Mouse (Mus musculus) embryonic stem cell, embryonic (primary cell): Measurements from ENCODE around the gene Sec14l5.

Experiments
- CTCF ChIA-PET, 4 experiments: fragments of 300-600 bp in 2 of 4; fragments of 350-600 bp in 2 of 4; sonication (Branson Sonifier 250); formaldehyde crosslinking; loops; one replicate each; lab custom pipeline; 2022; ENCODE audit warnings: inconsistent platforms in 2 of 4; lab: Charles Lee
- POLR2A ChIA-PET, 4 experiments: fragments of 300-600 bp in 2 of 4; fragments of 350-600 bp in 2 of 4; sonication (Branson Sonifier 250); formaldehyde crosslinking; loops; one replicate each; lab custom pipeline; 2022; ENCODE audit warnings: antibody characterized with exemption in 4 of 4, inconsistent platforms in 1 of 4; lab: Charles Lee

The Sec14l5 gene

GRCm38 (mm10) chr16:5147037-5147385 lies at the start of gene Sec14l5:
TSS of gene Sec14l5 (plus strand) at chr16:5147109.
- ChIA-PET POLR2A (interaction anchor here (0.6 to 2.6 kb wide), 14 partner anchors 12 to 480 kb away, joined by 3 to 6 read pairs (median 3); partner anchors contain the start of genes Ubn1 (in 3 of the 4), Glyr1 (in 2 of the 4), Coro7 (in 1 of the 4) and Nudt16l1 (in 1 of the 4)), CTCF (interaction anchor here in 2 of 4 experiments (0.7 to 2.4 kb wide), 4 partner anchors 108 to 384 kb away, joined by 3 to 9 read pairs (median 3); no protein-coding TSS in a partner anchor)

GRCm38 (mm10) chr16:5101000-5101399 lies 45.9 kb upstream of the Sec14l5 start:
- POLR2A ChIA-PET, result no interaction called here
- CTCF ChIA-PET, result no interaction called here

GRCm38 (mm10) chr16:5109877-5110276 lies 37.0 kb upstream of the Sec14l5 start:
- ChIA-PET CTCF (no interaction called here), POLR2A (no interaction called here)

GRCm38 (mm10) chr16:5111021-5111420 lies 35.9 kb upstream of the Sec14l5 start:
- CTCF ChIA-PET, result interaction anchor here in 1 of 4 experiments (0.7 kb wide), 1 partner anchor 59 kb away, joined by 3 read pairs; no protein-coding TSS in a partner anchor
- POLR2A ChIA-PET, result interaction anchor here in 1 of 4 experiments (0.7 kb wide), 1 partner anchor 154 kb away, joined by 4 read pairs; no protein-coding TSS in a partner anchor

- ChIA-PET CTCF (interaction anchor here in 2 of 4 experiments (0.8 to 1.1 kb wide), 2 partner anchors 17 to 827 kb away, joined by 3 to 10 read pairs; no protein-coding TSS in a partner anchor), POLR2A (interaction anchor here in 2 of 4 experiments (0.9 to 1.2 kb wide), 3 partner anchors 21 to 233 kb away, joined by 3 to 4 read pairs (median 3); no protein-coding TSS in a partner anchor)
These were observed 33.8 kb upstream of the Sec14l5 start for GRCm38 (mm10) chr16:5113002-5113550.

- CTCF ChIA-PET, result interaction anchor here in 1 of 4 experiments (0.8 kb wide), 1 partner anchor 827 kb away, joined by 3 read pairs; no protein-coding TSS in a partner anchor
These were observed 33.3 kb upstream of the Sec14l5 start for GRCm38 (mm10) chr16:5113582-5113981.

GRCm38 (mm10) chr16:5119385-5119784 lies 27.5 kb upstream of the Sec14l5 start:
- POLR2A ChIA-PET, result interaction anchor here in 1 of 4 experiments (1.0 to 1.2 kb wide), 2 partner anchors 84 to 106 kb away, joined by 3 read pairs; partner anchors contain the start of genes Nagpa and Rogdi
- CTCF ChIA-PET, result interaction anchor here in 3 of 4 experiments (0.6 to 1.5 kb wide), 6 partner anchors 10 to 205 kb away, joined by 3 to 5 read pairs (median 3); no protein-coding TSS in a partner anchor

More at GRCm38 (mm10) chr16:5113582-5113981, 33.3 kb upstream of the Sec14l5 start:
- POLR2A ChIA-PET, result interaction anchor here in 2 of 4 experiments (0.9 to 1.0 kb wide), 2 partner anchors 232 to 233 kb away, joined by 3 to 4 read pairs; no protein-coding TSS in a partner anchor

- CTCF ChIA-PET, result interaction anchor here in 3 of 4 experiments (0.6 to 1.3 kb wide), 5 partner anchors 9 to 24 kb away, joined by 3 to 5 read pairs (median 3); no protein-coding TSS in a partner anchor
- POLR2A ChIA-PET, result interaction anchor here in 1 of 4 experiments (1.0 to 1.2 kb wide), 2 partner anchors 84 to 107 kb away, joined by 3 read pairs; partner anchors contain the start of genes Nagpa and Rogdi
These were observed 27.1 kb upstream of the Sec14l5 start for GRCm38 (mm10) chr16:5119845-5120244.

- ChIA-PET CTCF (interaction anchor here in 1 of 4 experiments (0.5 kb wide), 1 partner anchor 36 kb away, joined by 3 read pairs; no protein-coding TSS in a partner anchor), POLR2A (no interaction called here)
These were observed 23.4 kb upstream of the Sec14l5 start for GRCm38 (mm10) chr16:5123476-5123875.

- POLR2A ChIA-PET, result interaction anchor here in 3 of 4 experiments (0.7 to 1.1 kb wide), 3 partner anchors 28 to 412 kb away, joined by 3 to 6 read pairs (median 3); no protein-coding TSS in a partner anchor
- CTCF ChIA-PET, result interaction anchor here in 3 of 4 experiments (0.6 to 1.2 kb wide), 5 partner anchors 10 to 463 kb away, joined by 3 to 10 read pairs (median 4); no protein-coding TSS in a partner anchor
These were observed 16.7 kb upstream of the Sec14l5 start for GRCm38 (mm10) chr16:5130196-5130595.

GRCm38 (mm10) chr16:5130766-5131165 lies 16.1 kb upstream of the Sec14l5 start:
- ChIA-PET CTCF (interaction anchor here in 3 of 4 experiments (0.6 to 1.2 kb wide), 5 partner anchors 10 to 675 kb away, joined by 3 to 10 read pairs (median 4); no protein-coding TSS in a partner anchor), POLR2A (interaction anchor here in 2 of 4 experiments (0.8 to 0.9 kb wide), 2 partner anchors 42 to 113 kb away, joined by 3 read pairs; no protein-coding TSS in a partner anchor)

GRCm38 (mm10) chr16:5131251-5131922 lies 15.5 kb upstream of the Sec14l5 start:
- CTCF ChIA-PET, result interaction anchor here in 1 of 4 experiments (0.6 to 1.1 kb wide), 2 partner anchors 63 to 674 kb away, joined by 3 read pairs; no protein-coding TSS in a partner anchor
- POLR2A ChIA-PET, result interaction anchor here in 2 of 4 experiments (0.6 to 0.9 kb wide), 2 partner anchors 43 to 269 kb away, joined by 3 to 4 read pairs; no protein-coding TSS in a partner anchor

- CTCF ChIA-PET, result interaction anchor here in 1 of 4 experiments (1.1 kb wide), 1 partner anchor 124 kb away, joined by 3 read pairs; the partner anchor contains the start of gene Eef2kmt
- POLR2A ChIA-PET, result interaction anchor here in 2 of 4 experiments (1.0 to 1.4 kb wide), 2 partner anchors 20 to 252 kb away, joined by 5 read pairs; no protein-coding TSS in a partner anchor
These were observed 14.5 kb upstream of the Sec14l5 start, which contains the start of gene Ppl for GRCm38 (mm10) chr16:5132401-5132801. TSS of gene Ppl (minus strand) at chr16:5132421.

- POLR2A ChIA-PET, result interaction anchor here in 2 of 4 experiments (0.8 to 1.4 kb wide), 5 partner anchors 22 to 192 kb away, joined by 3 to 4 read pairs (median 3); partner anchors contain the start of genes Rogdi (in 1 of the 2) and Ubn1 (in 1 of the 2)
- CTCF ChIA-PET, result no interaction called here
These were observed 12.1 kb upstream of the Sec14l5 start for GRCm38 (mm10) chr16:5134623-5135330.

GRCm38 (mm10) chr16:5135551-5136261 lies 11.2 kb upstream of the Sec14l5 start:
- ChIA-PET CTCF (no interaction called here), POLR2A (interaction anchor here in 1 of 4 experiments (0.9 kb wide), 1 partner anchor 30 kb away, joined by 3 read pairs; no protein-coding TSS in a partner anchor)

GRCm38 (mm10) chr16:5136505-5136904 lies 10.4 kb upstream of the Sec14l5 start:
- CTCF ChIA-PET, result no interaction called here
- POLR2A ChIA-PET, result interaction anchor here in 1 of 4 experiments (0.9 kb wide), 1 partner anchor 31 kb away, joined by 3 read pairs; no protein-coding TSS in a partner anchor
